Mouse (Mus musculus): ENCODE measurements around the gene Olfr482.

The Olfr482 gene

GRCm38 (mm10) chr7:108097486-108097885, at the start of gene Olfr482:
Gene Olfr482 (minus strand): TSS chr7:108097586.
- DNase-seq, result no peak

- no peak for DNase-seq
These were observed 30.0 kb upstream of the Olfr482 start, which contains the start of gene Olfr484 for GRCm38 (mm10) chr7:108127349-108127748. Gene Olfr484 (minus strand): TSS chr7:108127449.

- no peak for DNase-seq
These were observed 24.0 kb upstream of the Olfr482 start for GRCm38 (mm10) chr7:108121416-108121815.

- DNase-seq, result no peak
These were observed 23.3 kb upstream of the Olfr482 start for GRCm38 (mm10) chr7:108120681-108121080.

- no peak for DNase-seq
These were observed 3.2 kb upstream of the Olfr482 start, which contains the start of gene Olfr483 for GRCm38 (mm10) chr7:108100549-108100948. Gene Olfr483 (plus strand): TSS chr7:108100849.

GRCm38 (mm10) chr7:108079555-108079954, 17.8 kb downstream of the Olfr482 start, which contains the start of gene Olfr481:
Gene Olfr481 (plus strand): TSS chr7:108079855.
- DNase-seq, result no peak

- no peak for DNase-seq
These were observed 30.1 kb downstream of the Olfr482 start, which contains the start of gene Olfr480 for GRCm38 (mm10) chr7:108067246-108067645. Gene Olfr480 (minus strand): TSS chr7:108067346.

- no peak for DNase-seq
These were observed 47.0 kb downstream of the Olfr482 start, which contains the start of gene Olfr479 for GRCm38 (mm10) chr7:108050393-108050792. Gene Olfr479 (plus strand): TSS chr7:108050693.

Measured in thymus, adult 18-20 months (tissue).